Mouse (Mus musculus): ENCODE data around the gene Nadsyn1. TPM values are rescaled to one million over a fixed set of nuclear protein-coding genes. Genes with fewer than 3 reads are reported as not detected.
A peak's percentile ranks its signal among the peaks of the same experiment; 100 is the strongest.

Nadsyn1 gene
- 5.7 and 6.1 TPM in 2 replicates for polyA plus RNA-seq (2015; fragmentation: Nextera tagmentation; extraction: Ambion mirVana)

GRCm38 (mm10) chr7:143822375-143823265 lies at the start of gene Nadsyn1, which contains the start of gene Dhcr7:
Gene Nadsyn1, minus strand, starts transcription at chr7:143822849.
Gene Dhcr7, plus strand, starts transcription at chr7:143823145.
- ATAC-seq: peak; percentile 97
- Histone ChIP-seq H3K4me3 (replicated peaks; ENCODE audit: low read length) (peak within 1 kb of the TSS; percentile 78), H3K4me2 (ENCODE audit: low read length) (peak within 1 kb of the TSS; percentile 87), H3K36me3 (ENCODE audit: control insufficient read depth, insufficient read depth) (no peaks in the 10 kb centered on the region), H3K4me1 (replicated peaks; ENCODE audit: control insufficient read depth, insufficient read depth, low read length) (peaks cover 12% of the 10 kb centered on the region), H3K9ac (replicated peaks; ENCODE audit: low read depth, low read length) (peak within 1 kb of the TSS; percentile 81), H3K27ac (ENCODE audit: low read length) (peak within 1 kb of the TSS; percentile 44), H3K27me3 (replicated peaks; ENCODE audit: control insufficient read depth, insufficient read depth, low read length) (no peaks in the 10 kb centered on the region), H3K9me3 (ENCODE audit: control insufficient read depth, low read length) (no peaks in the 10 kb centered on the region)
- under 1% methylated on average over 39 of the region's 40 CpGs for WGBS

DNA sequence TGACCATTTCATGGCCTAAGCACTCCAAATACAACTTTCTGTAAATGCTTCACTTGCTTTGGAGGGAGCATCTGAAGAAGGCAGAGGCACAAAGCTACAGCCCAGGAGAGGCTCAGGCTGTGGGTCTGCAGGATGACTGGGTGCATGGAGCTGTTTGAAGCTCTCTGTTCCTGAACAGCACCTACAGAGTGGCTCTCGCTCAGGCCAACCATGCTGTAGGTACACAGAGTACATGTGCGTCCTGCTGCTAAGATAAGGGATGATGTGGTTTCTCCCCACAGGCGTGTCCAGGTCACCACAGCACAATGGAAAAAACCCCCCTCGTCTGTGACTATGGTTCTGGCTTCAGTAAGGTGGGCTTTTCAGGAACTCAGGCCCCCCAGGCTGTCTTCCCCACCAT lies 46.2 kb upstream of the Nadsyn1 start:
- no peak overlapping the region for H3K27ac ChIP-seq (ENCODE audit: low read length)
- H3K27me3 ChIP-seq (replicated peaks; ENCODE audit: control insufficient read depth, insufficient read depth, low read length): no peaks in the 10 kb centered on the region
- H3K9ac ChIP-seq (replicated peaks; ENCODE audit: low read depth, low read length): no peak overlapping the region
- 91% methylated on average over 4 of the region's 4 CpGs for whole genome bisulfite sequencing
- no peak overlapping the region for H3K4me3 ChIP-seq (replicated peaks; ENCODE audit: low read length)
- no peaks in the 10 kb centered on the region for H3K4me1 ChIP-seq (replicated peaks; ENCODE audit: control insufficient read depth, insufficient read depth, low read length)
- peaks cover 3% of the 10 kb centered on the region; the same call in 1 of the 2 replicates for H3K9me3 ChIP-seq (ENCODE audit: control insufficient read depth, low read length)
- no peak for ATAC-seq
- H3K36me3 ChIP-seq (ENCODE audit: control insufficient read depth, insufficient read depth): no peaks in the 10 kb centered on the region
- no peak overlapping the region for H3K4me2 ChIP-seq (ENCODE audit: low read length)

DNA sequence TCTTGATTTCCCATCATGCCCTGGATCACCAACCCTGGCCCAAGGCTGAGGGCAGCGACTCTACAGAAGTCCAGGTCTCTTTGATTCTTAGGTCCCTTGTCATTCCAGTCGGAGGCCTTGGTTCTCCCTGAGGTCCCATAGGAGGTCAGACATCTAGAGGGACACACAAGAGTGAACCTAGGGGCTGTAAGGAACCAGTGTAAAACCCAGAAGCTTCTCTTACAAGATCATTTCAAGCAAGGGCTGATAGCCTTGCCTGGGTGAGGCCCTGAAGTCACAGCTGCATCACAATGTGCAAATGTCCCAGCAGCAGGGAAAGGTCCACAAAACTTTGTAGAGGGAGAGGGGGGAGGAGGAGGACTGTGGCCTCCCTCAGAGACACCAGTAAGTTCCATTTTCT lies 43.9 kb upstream of the Nadsyn1 start, which contains the start of gene Gm498:
Gene Gm498 (plus strand): TSS at position 301 of the 400 bp plus-strand sequence.
- 77% methylated on average over 2 of the region's 2 CpGs for WGBS
- H3K9me3 ChIP-seq (ENCODE audit: control insufficient read depth, low read length): no peaks in the 10 kb centered on the region
- no peak within 1 kb of the TSS for H3K4me2 ChIP-seq (ENCODE audit: low read length)
- H3K9ac ChIP-seq (replicated peaks; ENCODE audit: low read depth, low read length): no peak within 1 kb of the TSS
- no peaks in the 10 kb centered on the region for H3K36me3 ChIP-seq (ENCODE audit: control insufficient read depth, insufficient read depth)
- no peak within 1 kb of the TSS for H3K27ac ChIP-seq (ENCODE audit: low read length)
- no peaks in the 10 kb centered on the region for H3K4me1 ChIP-seq (replicated peaks; ENCODE audit: control insufficient read depth, insufficient read depth, low read length)
- no peaks in the 10 kb centered on the region for H3K27me3 ChIP-seq (replicated peaks; ENCODE audit: control insufficient read depth, insufficient read depth, low read length)
- H3K4me3 ChIP-seq (replicated peaks; ENCODE audit: low read length): no peak within 1 kb of the TSS
- no peak for ATAC-seq

DNA sequence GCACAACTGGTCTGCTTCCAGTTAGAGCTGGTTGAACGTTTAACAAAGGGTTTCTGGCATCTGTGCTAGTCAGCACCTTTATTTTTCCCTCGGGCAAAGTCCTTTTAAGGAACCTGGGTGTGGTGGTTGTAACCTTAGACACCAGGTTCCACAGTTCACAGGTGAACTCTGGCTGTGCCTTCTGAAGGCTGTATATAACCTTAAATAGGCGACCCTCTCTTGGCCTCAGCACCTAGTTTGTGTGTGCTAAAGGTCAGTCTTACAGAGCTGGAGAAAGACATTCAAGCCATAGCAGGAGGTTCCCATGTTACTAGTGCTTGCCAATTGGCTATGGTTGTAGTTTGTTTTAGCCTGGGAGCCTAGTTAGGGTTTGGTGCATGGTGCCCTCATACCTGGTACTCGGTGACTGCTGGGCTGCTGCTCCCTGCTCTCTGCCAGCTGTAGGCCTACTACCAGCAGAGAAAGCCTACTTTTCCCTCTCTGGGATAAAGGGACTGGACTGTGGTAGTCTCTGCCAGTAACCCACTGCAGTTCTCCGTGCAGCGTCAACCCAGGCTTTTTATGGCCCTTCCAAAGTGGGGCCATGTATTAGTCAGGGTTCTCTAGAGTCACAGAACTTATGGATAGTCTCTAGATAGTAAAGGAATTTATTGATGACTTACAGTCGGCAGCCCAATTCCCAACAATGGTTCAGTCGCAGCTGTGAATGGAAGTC lies 26.3 kb upstream of the Nadsyn1 start:
- Histone ChIP-seq H3K27me3 (replicated peaks; ENCODE audit: control insufficient read depth, insufficient read depth, low read length) (no peaks in the 10 kb centered on the region), H3K4me3 (replicated peaks; ENCODE audit: low read length) (no peak overlapping the region), H3K36me3 (ENCODE audit: control insufficient read depth, insufficient read depth) (peaks cover 30% of the 10 kb centered on the region), H3K4me2 (ENCODE audit: low read length) (no peak overlapping the region), H3K9me3 (ENCODE audit: control insufficient read depth, low read length) (no peaks in the 10 kb centered on the region), H3K9ac (replicated peaks; ENCODE audit: low read depth, low read length) (no peak overlapping the region), H3K4me1 (replicated peaks; ENCODE audit: control insufficient read depth, insufficient read depth, low read length) (no peaks in the 10 kb centered on the region), H3K27ac (ENCODE audit: low read length) (no peak overlapping the region)
- ATAC-seq: no peak
- WGBS: 94% methylated on average over 7 of the region's 8 CpGs

GRCm38 (mm10) chr7:143848127-143848767 lies 25.6 kb upstream of the Nadsyn1 start:
- Histone ChIP-seq H3K4me1 (replicated peaks; ENCODE audit: control insufficient read depth, insufficient read depth, low read length) (no peaks in the 10 kb centered on the region), H3K36me3 (ENCODE audit: control insufficient read depth, insufficient read depth) (peaks cover 35% of the 10 kb centered on the region), H3K9ac (replicated peaks; ENCODE audit: low read depth, low read length) (no peak overlapping the region), H3K4me2 (ENCODE audit: low read length) (no peak overlapping the region), H3K27me3 (replicated peaks; ENCODE audit: control insufficient read depth, insufficient read depth, low read length) (no peaks in the 10 kb centered on the region), H3K9me3 (ENCODE audit: control insufficient read depth, low read length) (no peaks in the 10 kb centered on the region), H3K4me3 (replicated peaks; ENCODE audit: low read length) (no peak overlapping the region), H3K27ac (ENCODE audit: low read length) (no peak overlapping the region)
- no peak for ATAC-seq
- 89% methylated on average over 5 of the region's 5 CpGs for WGBS

GRCm38 (mm10) chr7:143841301-143841700 lies 18.7 kb upstream of the Nadsyn1 start:
- no peak overlapping the region for H3K9ac ChIP-seq (replicated peaks; ENCODE audit: low read depth, low read length)
- no peak for ATAC-seq

GRCm38 (mm10) chr7:143840121-143840520 lies 17.5 kb upstream of the Nadsyn1 start:
- WGBS: 95% methylated on average over 5 of the region's 5 CpGs

More at GRCm38 (mm10) chr7:143841301-143841700, 18.7 kb upstream of the Nadsyn1 start:
- Histone ChIP-seq H3K4me1 (replicated peaks; ENCODE audit: control insufficient read depth, insufficient read depth, low read length) (no peaks in the 10 kb centered on the region), H3K27ac (ENCODE audit: low read length) (no peak overlapping the region), H3K36me3 (ENCODE audit: control insufficient read depth, insufficient read depth) (peaks cover 49% of the 10 kb centered on the region), H3K9me3 (ENCODE audit: control insufficient read depth, low read length) (no peaks in the 10 kb centered on the region), H3K4me2 (ENCODE audit: low read length) (no peak overlapping the region), H3K4me3 (replicated peaks; ENCODE audit: low read length) (no peak overlapping the region), H3K27me3 (replicated peaks; ENCODE audit: control insufficient read depth, insufficient read depth, low read length) (no peaks in the 10 kb centered on the region)
- WGBS: 98% methylated on average over 8 of the region's 8 CpGs

GRCm38 (mm10) chr7:143837705-143838358 lies 15.2 kb upstream of the Nadsyn1 start:
- WGBS: 96% methylated on average over 3 of the region's 3 CpGs
- Histone ChIP-seq H3K9ac (replicated peaks; ENCODE audit: low read depth, low read length) (no peak overlapping the region), H3K36me3 (ENCODE audit: control insufficient read depth, insufficient read depth) (peaks cover 29% of the 10 kb centered on the region; the same call in 1 of the 2 replicates), H3K4me2 (ENCODE audit: low read length) (no peak overlapping the region), H3K27ac (ENCODE audit: low read length) (no peak overlapping the region), H3K27me3 (replicated peaks; ENCODE audit: control insufficient read depth, insufficient read depth, low read length) (no peaks in the 10 kb centered on the region), H3K4me3 (replicated peaks; ENCODE audit: low read length) (no peak overlapping the region), H3K4me1 (replicated peaks; ENCODE audit: control insufficient read depth, insufficient read depth, low read length) (peaks cover 19% of the 10 kb centered on the region), H3K9me3 (ENCODE audit: control insufficient read depth, low read length) (no peaks in the 10 kb centered on the region)
- no peak for ATAC-seq

More at GRCm38 (mm10) chr7:143840121-143840520, 17.5 kb upstream of the Nadsyn1 start:
- Histone ChIP-seq H3K4me2 (ENCODE audit: low read length) (no peak overlapping the region), H3K36me3 (ENCODE audit: control insufficient read depth, insufficient read depth) (peaks cover 42% of the 10 kb centered on the region; the same call in 1 of the 2 replicates), H3K27me3 (replicated peaks; ENCODE audit: control insufficient read depth, insufficient read depth, low read length) (no peaks in the 10 kb centered on the region), H3K4me3 (replicated peaks; ENCODE audit: low read length) (no peak overlapping the region), H3K9ac (replicated peaks; ENCODE audit: low read depth, low read length) (no peak overlapping the region), H3K9me3 (ENCODE audit: control insufficient read depth, low read length) (no peaks in the 10 kb centered on the region), H3K27ac (ENCODE audit: low read length) (no peak overlapping the region), H3K4me1 (replicated peaks; ENCODE audit: control insufficient read depth, insufficient read depth, low read length) (peaks cover under 1% of the 10 kb centered on the region; the same call in 1 of the 2 replicates)
- ATAC-seq: no peak

Measured in forebrain, embryonic 16.5 days (tissue).